Mouse (Mus musculus) spleen, adult 2 months (tissue): ENCODE results near the gene Gm42688.

Experiments used
- CTCF ChIP-seq: fragments of 200-500 bp; IDR thresholded peaks from 2 replicates; pipeline ENCODE4 v1.5.1; 2011; ENCODE audit warnings: mild to moderate bottlenecking, inconsistent platforms; ENCODE audit not compliant: insufficient read depth, insufficient read length, insufficient replicate concordance; ENCODE audit errors: extremely low read depth
- POLR2A ChIP-seq: fragments of 200-500 bp; IDR thresholded peaks from 2 replicates; pipeline ENCODE4 v1.6.1; 2011; ENCODE audit warnings: low read depth, low read length, inconsistent platforms

DNA sequence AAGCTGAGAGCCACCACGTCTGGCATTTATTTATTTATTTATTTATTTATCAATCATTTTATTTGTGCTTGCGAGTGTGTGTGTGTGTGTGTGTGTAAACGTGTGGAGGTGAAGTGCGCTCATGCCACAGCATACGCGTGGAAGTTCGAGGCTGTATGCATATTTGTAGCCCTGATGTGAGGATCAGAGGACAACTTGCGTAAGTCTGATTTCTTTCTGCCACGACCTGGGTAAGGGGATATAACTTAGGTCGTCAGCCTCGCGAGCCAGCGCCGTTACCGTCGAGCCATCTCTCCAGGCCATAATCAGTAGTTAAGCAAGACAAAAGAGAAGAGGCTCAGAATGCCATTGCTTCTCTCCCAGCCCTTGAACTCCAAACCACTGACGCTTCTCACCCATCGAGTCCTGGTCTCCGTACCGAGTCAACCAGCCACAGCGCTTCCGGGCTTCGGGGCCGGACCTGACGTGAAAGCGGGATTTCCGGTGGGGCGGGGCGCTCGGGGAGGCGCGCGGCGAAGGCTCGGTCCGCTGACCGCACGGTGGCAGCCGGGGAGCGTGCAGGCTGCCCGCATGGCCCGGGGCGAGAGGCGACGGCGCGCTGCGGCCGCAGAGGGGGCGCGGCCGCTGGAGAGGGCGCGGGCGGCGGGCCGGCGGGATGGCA lies 13.7 kb downstream of the Gm42688 start, which contains the start of gene Mogs:
- TF ChIP-seq POLR2A, result peak; percentile 97
- TF ChIP-seq CTCF, result peak; percentile 14; the same call in 1 of the 2 replicates
